Mouse (Mus musculus) left cerebral cortex, postnatal 14 days (tissue): ENCODE measurements around the gene Tex21. TPM values are rescaled to one million over a fixed set of nuclear protein-coding genes. Genes with fewer than 3 reads are reported as not detected.
"Not testable (repeated sequence)": the region's sequence is repeated elsewhere in the genome, so short reads cannot be mapped to it uniquely, and the experiment has no call there.

ENCODE experiments used
- DNase-seq, 2 experiments: peaks; one replicate each; pipeline ENCODE4 v3.0.0; 2021 to 2022; ENCODE audit warnings: low spot score in 2 of 2, mixed read lengths in 1 of 2
- intact Hi-C: fragments of 180-260 bp; cut with DNase I; formaldehyde crosslinking; loops from one replicate; pipeline ENCODE4 v1.15.1; 2025
- total RNA-seq, 2 experiments: library from RNA; stranded (reverse); gene quantifications; 2 replicates each; pipeline ENCODE4 v1.2.3; 2021

The Tex21 gene
- total RNA-seq, 2 experiments from 2014 or later = not detected

- DNase-seq = peak in 1 of 2 experiments; percentile 17
- intact Hi-C loops = loop anchor here (5.0 kb wide), 1 partner anchor 160 kb away; no protein-coding TSS in a partner anchor
Observed at GRCm38 (mm10) chr12:76177000-76177863, 69.3 kb downstream of the Tex21 start, which contains the start of gene Esr2. Esr2 (minus strand) TSS chr12:76177259.

- intact Hi-C loops = no loop called here
- DNase-seq = no peak
Observed at GRCm38 (mm10) chr12:76165641-76166040, 80.9 kb downstream of the Tex21 start.

- DNase-seq, intact Hi-C loops: not testable (repeated sequence)
Observed at GRCm38 (mm10) chr12:76152389-76152788, 94.2 kb downstream of the Tex21 start.

Other genes with a start within 250 kb of the Tex21 start
- gene Esr2, start 69.5 kb downstream of the Tex21 start, total RNA-seq = under 1 TPM; 0.18 to 0.21 TPM
- 10 to 100 TPM; 35.8 to 36.6 TPM for gene Mthfd1, start 8.6 kb upstream of the Tex21 start, total RNA-seq
- gene Akap5, start 78.1 kb upstream of the Tex21 start, total RNA-seq = 100 to 1,000 TPM; 109 to 111 TPM
- gene Zbtb25, start 122.9 kb upstream of the Tex21 start, total RNA-seq = 10 to 100 TPM; 17.0 to 18.0 TPM
- gene Zbtb1, start 123.5 kb upstream of the Tex21 start, total RNA-seq = 1 to 10 TPM; 4.7 to 4.9 TPM
- 10 to 100 TPM; 62.1 to 68.6 TPM for gene Hspa2, start 157.4 kb upstream of the Tex21 start, total RNA-seq
- gene Ppp1r36, start 170.8 kb upstream of the Tex21 start, total RNA-seq = 1 to 10 TPM in 1 of 2 experiments, under 1 TPM in 1; 0.79 to 1.1 TPM